Mouse (Mus musculus) bone marrow, adult 2 months (tissue): ENCODE data around the gene Trmu.

ENCODE experiments used
- CTCF ChIP-seq: fragments of 200-500 bp; IDR thresholded peaks from 2 replicates; pipeline ENCODE4 v1.5.1; 2011; ENCODE audit warnings: low read length, control low read depth; ENCODE audit not compliant: control insufficient read depth, insufficient read depth
- POLR2A ChIP-seq: fragments of 200-500 bp; IDR thresholded peaks from 2 replicates; pipeline ENCODE4 v1.6.1; 2011; ENCODE audit warnings: low read depth, mild to moderate bottlenecking, control low read depth, low read length, borderline replicate concordance; ENCODE audit not compliant: control insufficient read depth

DNA sequence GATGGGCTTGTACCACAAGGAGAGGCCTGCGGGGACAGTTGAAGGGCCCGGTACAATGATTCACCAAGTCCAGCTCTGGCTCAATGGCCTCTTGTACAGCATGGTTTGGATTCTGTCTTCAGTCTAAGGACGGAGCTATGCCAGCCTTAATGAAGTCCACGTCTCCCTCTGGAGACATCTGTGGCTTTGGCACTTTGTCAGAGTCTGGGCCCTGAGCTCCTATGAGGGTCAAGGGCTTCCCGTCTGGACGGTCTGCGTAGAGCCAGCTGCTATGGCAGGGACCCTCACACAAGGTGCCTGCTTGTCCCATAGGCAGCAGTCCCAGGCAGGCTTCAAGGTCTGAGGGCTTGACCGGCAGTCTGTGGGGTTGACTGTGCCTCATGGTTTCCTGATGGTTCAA lies 21.2 kb downstream of the Trmu start:
- no peak for TF ChIP-seq POLR2A
- no peak for TF ChIP-seq CTCF
